Mouse (Mus musculus): Measurements from ENCODE around the gene Sdr9c7. TPM values are rescaled to one million over a fixed set of nuclear protein-coding genes. Genes with fewer than 3 reads are reported as not detected.
"Not testable (repeated sequence)": the region's sequence is repeated elsewhere in the genome, so short reads cannot be mapped to it uniquely, and the experiment has no call there.

Sdr9c7 gene
- polyA plus RNA-seq, 2 experiments = 1.0 to 1.4 TPM

- WGBS = 83% methylated on average over 2 of the region's 2 CpGs
- Histone ChIP-seq H3K9ac (ENCODE audit: low read depth, low read length, severe bottlenecking) (no peak overlapping the region), H3K4me2 (replicated peaks; ENCODE audit: low read depth, low read length, severe bottlenecking) (no peak overlapping the region), H3K4me1 (ENCODE audit: control insufficient read depth, insufficient read depth, low read length) (no peaks in the 10 kb centered on the region), H3K27ac (replicated peaks; ENCODE audit: low read depth, low read length) (no peak overlapping the region), H3K27me3 (ENCODE audit: control insufficient read depth, insufficient read depth, low read length) (no peaks in the 10 kb centered on the region), H3K9me3 (ENCODE audit: control insufficient read depth, low read length) (no peaks in the 10 kb centered on the region), H3K36me3 (ENCODE audit: control insufficient read depth, insufficient read depth, low read length) (no peaks in the 10 kb centered on the region), H3K4me3 (replicated peaks; ENCODE audit: low read length) (no peak overlapping the region)
- DNase-seq (ENCODE audit: low spot score) (no peak), ATAC-seq (ENCODE audit: low FRiP score, low read depth) (no peak)
- no peak for TF ChIP-seq POLR2A (IDR thresholded peaks at IDR 0.05; ENCODE audit: borderline replicate concordance, extremely low read depth, insufficient read depth, insufficient read length)
These were observed 7.8 kb downstream of the Sdr9c7 start for GRCm38 (mm10) chr10:127906138-127906537.

GRCm38 (mm10) chr10:127907386-127907951, 9.2 kb downstream of the Sdr9c7 start:
- Histone ChIP-seq H3K9me3 (ENCODE audit: control insufficient read depth, low read length) (no peaks in the 10 kb centered on the region), H3K36me3 (ENCODE audit: control insufficient read depth, insufficient read depth, low read length) (no peaks in the 10 kb centered on the region), H3K27ac (replicated peaks; ENCODE audit: low read depth, low read length) (no peak overlapping the region), H3K4me3 (replicated peaks; ENCODE audit: low read length) (no peak overlapping the region), H3K27me3 (ENCODE audit: control insufficient read depth, insufficient read depth, low read length) (no peaks in the 10 kb centered on the region), H3K9ac (ENCODE audit: low read depth, low read length, severe bottlenecking) (no peak overlapping the region), H3K4me2 (replicated peaks; ENCODE audit: low read depth, low read length, severe bottlenecking) (no peak overlapping the region), H3K4me1 (ENCODE audit: control insufficient read depth, insufficient read depth, low read length) (no peaks in the 10 kb centered on the region)
- ATAC-seq (ENCODE audit: low FRiP score, low read depth) (no peak), DNase-seq (ENCODE audit: low spot score) (no peak)
- no peak for TF ChIP-seq POLR2A (IDR thresholded peaks at IDR 0.05; ENCODE audit: borderline replicate concordance, extremely low read depth, insufficient read depth, insufficient read length)

GRCm38 (mm10) chr10:127915578-127915977, 17.3 kb downstream of the Sdr9c7 start:
- TF ChIP-seq POLR2A (IDR thresholded peaks at IDR 0.05; ENCODE audit: borderline replicate concordance, extremely low read depth, insufficient read depth, insufficient read length) = no peak
- WGBS = 93% methylated on average over 1 of the region's 1 CpGs
- no peaks in the 10 kb centered on the region for H3K9me3 ChIP-seq (ENCODE audit: control insufficient read depth, low read length)
- H3K4me2 ChIP-seq (replicated peaks; ENCODE audit: low read depth, low read length, severe bottlenecking) = no peak overlapping the region
- H3K36me3 ChIP-seq (ENCODE audit: control insufficient read depth, insufficient read depth, low read length) = no peaks in the 10 kb centered on the region
- no peaks in the 10 kb centered on the region for H3K27me3 ChIP-seq (ENCODE audit: control insufficient read depth, insufficient read depth, low read length)
- no peaks in the 10 kb centered on the region for H3K4me1 ChIP-seq (ENCODE audit: control insufficient read depth, insufficient read depth, low read length)
- no peak overlapping the region for H3K4me3 ChIP-seq (replicated peaks; ENCODE audit: low read length)
- no peak overlapping the region for H3K9ac ChIP-seq (ENCODE audit: low read depth, low read length, severe bottlenecking)
- ATAC-seq (ENCODE audit: low FRiP score, low read depth) = no peak
- DNase-seq (ENCODE audit: low spot score) = no peak
- no peak overlapping the region for H3K27ac ChIP-seq (replicated peaks; ENCODE audit: low read depth, low read length)

GRCm38 (mm10) chr10:127917183-127917582, 18.9 kb downstream of the Sdr9c7 start:
- WGBS = 63% methylated on average over 3 of the region's 3 CpGs
- not testable (repeated sequence) for DNase-seq (ENCODE audit: low spot score); H3K27me3 ChIP-seq (ENCODE audit: control insufficient read depth, insufficient read depth, low read length); H3K36me3 ChIP-seq (ENCODE audit: control insufficient read depth, insufficient read depth, low read length); H3K9ac ChIP-seq (ENCODE audit: low read depth, low read length, severe bottlenecking); H3K9me3 ChIP-seq (ENCODE audit: control insufficient read depth, low read length); ATAC-seq (ENCODE audit: low FRiP score, low read depth); H3K4me1 ChIP-seq (ENCODE audit: control insufficient read depth, insufficient read depth, low read length); H3K4me3 ChIP-seq (replicated peaks; ENCODE audit: low read length); H3K4me2 ChIP-seq (replicated peaks; ENCODE audit: low read depth, low read length, severe bottlenecking); H3K27ac ChIP-seq (replicated peaks; ENCODE audit: low read depth, low read length)

- TF ChIP-seq POLR2A (IDR thresholded peaks at IDR 0.05; ENCODE audit: borderline replicate concordance, extremely low read depth, insufficient read depth, insufficient read length) = no peak
- Histone ChIP-seq H3K36me3 (ENCODE audit: control insufficient read depth, insufficient read depth, low read length) (no peaks in the 10 kb centered on the region), H3K27me3 (ENCODE audit: control insufficient read depth, insufficient read depth, low read length) (no peaks in the 10 kb centered on the region), H3K4me3 (replicated peaks; ENCODE audit: low read length) (no peak overlapping the region), H3K27ac (replicated peaks; ENCODE audit: low read depth, low read length) (no peak overlapping the region), H3K9ac (ENCODE audit: low read depth, low read length, severe bottlenecking) (no peak overlapping the region), H3K4me1 (ENCODE audit: control insufficient read depth, insufficient read depth, low read length) (no peaks in the 10 kb centered on the region), H3K9me3 (ENCODE audit: control insufficient read depth, low read length) (no peaks in the 10 kb centered on the region), H3K4me2 (replicated peaks; ENCODE audit: low read depth, low read length, severe bottlenecking) (no peak overlapping the region)
- DNase-seq (ENCODE audit: low spot score) (no peak), ATAC-seq (ENCODE audit: low FRiP score, low read depth) (no peak)
- 95% methylated on average over 5 of the region's 5 CpGs for WGBS
These were observed 19.3 kb downstream of the Sdr9c7 start for GRCm38 (mm10) chr10:127917651-127918050.

- no peaks in the 10 kb centered on the region for H3K9me3 ChIP-seq (ENCODE audit: control insufficient read depth, low read length)
- TF ChIP-seq POLR2A (IDR thresholded peaks at IDR 0.05; ENCODE audit: borderline replicate concordance, extremely low read depth, insufficient read depth, insufficient read length) = no peak
- H3K36me3 ChIP-seq (ENCODE audit: control insufficient read depth, insufficient read depth, low read length) = no peaks in the 10 kb centered on the region
- no peak overlapping the region for H3K4me2 ChIP-seq (replicated peaks; ENCODE audit: low read depth, low read length, severe bottlenecking)
- ATAC-seq (ENCODE audit: low FRiP score, low read depth) (no peak), DNase-seq (ENCODE audit: low spot score) (no peak)
- no peak overlapping the region for H3K27ac ChIP-seq (replicated peaks; ENCODE audit: low read depth, low read length)
- H3K9ac ChIP-seq (ENCODE audit: low read depth, low read length, severe bottlenecking) = no peak overlapping the region
- no peaks in the 10 kb centered on the region for H3K27me3 ChIP-seq (ENCODE audit: control insufficient read depth, insufficient read depth, low read length)
- no peaks in the 10 kb centered on the region for H3K4me1 ChIP-seq (ENCODE audit: control insufficient read depth, insufficient read depth, low read length)
- 80% methylated on average over 1 of the region's 1 CpGs for WGBS
- no peak overlapping the region for H3K4me3 ChIP-seq (replicated peaks; ENCODE audit: low read length)
These were observed 23.9 kb downstream of the Sdr9c7 start for GRCm38 (mm10) chr10:127922241-127922640.
